Mouse (Mus musculus) stomach, embryonic 15.5 days (tissue): Measurements from ENCODE around the gene Ly75. TPM values are rescaled to one million over a fixed set of nuclear protein-coding genes. Genes with fewer than 3 reads are reported as not detected.

Source experiments
- ATAC-seq: fragments of 200-750 bp; cut with Nextera tagmentation; 2 replicates; pipeline ENCODE4 v1.8.0; 2017; ENCODE audit warnings: low read depth, moderate number of reproducible peaks, moderate TSS enrichment; ENCODE audit not compliant: insufficient read depth, low FRiP score
- H3K27ac ChIP-seq: fragments of 300-500 bp; sonication (generic); 2 replicates; pipeline ENCODE4 v1.5.1; 2015; ENCODE audit warnings: mild to moderate bottlenecking, inconsistent platforms
- H3K27me3 ChIP-seq: fragments of 300-500 bp; sonication (generic); replicated peaks from 2 replicates; pipeline ENCODE4 v1.6.1; 2015; ENCODE audit warnings: inconsistent platforms
- H3K36me3 ChIP-seq: fragments of 300-500 bp; sonication (generic); 2 replicates; pipeline ENCODE4 v1.6.1; 2015; ENCODE audit warnings: inconsistent platforms
- H3K4me1 ChIP-seq: fragments of 300-500 bp; sonication (generic); 2 replicates; pipeline ENCODE4 v1.6.1; 2015; ENCODE audit warnings: inconsistent platforms
- H3K4me2 ChIP-seq: fragments of 300-500 bp; sonication (generic); 2 replicates; pipeline ENCODE4 v1.6.1; 2015; ENCODE audit warnings: mild to moderate bottlenecking, inconsistent platforms
- H3K4me3 ChIP-seq: fragments of 300-500 bp; sonication (generic); replicated peaks from 2 replicates; pipeline ENCODE4 v1.5.1; 2015; ENCODE audit warnings: inconsistent platforms
- H3K9ac ChIP-seq: fragments of 300-500 bp; sonication (generic); 2 replicates; pipeline ENCODE4 v1.6.1; 2015; ENCODE audit warnings: inconsistent platforms
- H3K9me3 ChIP-seq: fragments of 300-500 bp; sonication (generic); 2 replicates; pipeline ENCODE4 v1.6.1; 2016; ENCODE audit warnings: inconsistent platforms
- WGBS: fragments of 180-500 bp; shearing (Covaris S2); methylation state at CpG from one replicate; pipeline ENCODE4 v1.1.7; 2015; 5-methylcytosine and 5-hydroxymethylcytosine counted together
- polyA plus RNA-seq: library from polyadenylated mRNA; unstranded; fragments of >200 nt; fragmentation: Nextera tagmentation; extraction: Ambion mirVana; gene quantifications from 2 replicates; pipeline ENCODE4 v1.2.1, GENCODE M21; 2015

The Ly75 gene
- 1.1 TPM in 2 replicates for polyA plus RNA-seq

DNA sequence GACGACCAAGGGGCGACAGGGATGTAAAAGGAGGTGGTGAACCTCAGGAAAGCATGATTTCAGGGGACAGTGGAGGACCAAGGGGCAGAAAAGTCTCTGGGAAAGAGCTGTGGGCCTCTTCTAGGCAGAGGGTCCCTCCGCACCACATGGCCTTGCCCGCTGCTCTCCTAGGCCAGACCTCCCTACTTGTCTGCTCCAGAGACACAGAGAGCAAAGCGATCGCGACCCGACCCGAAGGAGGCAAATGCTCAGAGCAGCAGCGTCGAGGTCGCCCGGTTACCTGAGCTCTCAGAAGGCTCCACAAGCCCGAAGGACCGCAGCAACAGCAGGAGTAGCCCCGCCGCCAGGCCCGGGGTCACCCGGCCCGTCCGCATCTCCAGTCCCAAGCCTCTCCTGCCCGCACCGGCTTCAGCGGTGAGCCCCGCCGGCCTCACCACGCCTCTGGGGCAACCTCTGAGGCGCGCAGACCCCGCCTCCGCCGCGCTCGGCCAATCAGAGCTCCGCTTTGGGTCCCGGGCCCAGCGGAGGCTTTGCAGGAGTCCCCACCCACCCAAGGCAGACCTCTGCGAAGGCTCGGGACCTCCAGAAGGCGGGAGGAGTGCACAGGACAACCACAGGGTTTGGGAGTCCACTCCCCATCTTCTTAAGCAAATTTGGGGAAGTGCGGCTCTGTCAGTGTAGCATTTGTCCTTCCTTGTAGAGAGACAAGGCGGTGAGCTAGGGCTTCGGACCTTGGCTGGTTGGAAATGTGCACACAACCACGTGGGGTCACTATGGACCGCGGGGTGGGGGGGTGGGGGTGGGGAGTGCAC is at the start of gene Ly75:
Gene Ly75, minus strand, starts transcription at position 446 of the 812 bp plus-strand sequence.
- Histone ChIP-seq H3K9me3 (no peaks in the 10 kb centered on the region), H3K27me3 (0 out of 2 replicates have a peak, but pooled peaks cover 3% of the 10 kb centered on the region), H3K36me3 (no peaks in the 10 kb centered on the region), H3K27ac (no peak within 1 kb of the TSS), H3K9ac (peak within 1 kb of the TSS; percentile 26; the same call in 1 of the 2 replicates), H3K4me2 (peak within 1 kb of the TSS; percentile 88), H3K4me3 (peak within 1 kb of the TSS; percentile 49), H3K4me1 (0 out of 2 replicates have a peak, but pooled peaks cover 2% of the 10 kb centered on the region)
- peak; percentile 99 for ATAC-seq
- under 1% methylated on average over 46 of the region's 46 CpGs for WGBS

DNA sequence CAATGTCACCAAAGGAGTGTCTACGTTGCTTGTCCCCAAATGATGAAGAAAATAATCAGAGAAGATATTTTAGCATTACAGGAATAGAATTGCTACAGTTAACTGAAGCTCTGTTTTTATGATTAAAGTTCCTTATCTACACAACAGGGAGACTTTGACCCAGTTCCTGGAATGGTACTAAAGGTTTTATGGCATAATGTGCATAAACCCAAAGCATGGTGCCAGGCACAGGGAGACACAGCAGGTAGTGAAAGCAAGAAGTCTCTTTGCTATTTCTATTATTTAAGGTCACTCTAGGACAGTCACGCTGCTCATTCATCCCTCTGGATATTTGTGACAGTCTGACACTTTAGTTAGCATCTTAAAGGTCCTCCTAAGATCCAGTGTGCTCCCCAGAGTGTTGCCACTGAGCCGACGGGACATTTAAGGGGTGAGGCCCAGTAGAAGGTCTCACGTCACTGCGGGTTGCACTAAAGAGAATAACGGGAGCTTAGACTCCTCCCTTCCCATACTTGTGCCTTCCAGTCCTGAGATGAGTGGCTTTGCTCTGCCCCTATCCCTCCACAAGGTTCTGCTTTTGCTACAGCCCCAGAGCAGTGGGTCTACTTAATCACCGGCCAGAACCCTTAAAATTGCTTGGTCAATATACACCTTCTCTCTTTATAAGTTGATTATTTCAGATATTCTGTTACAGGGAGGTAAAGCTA is 47.4 kb upstream of the Ly75 start:
- H3K27me3 ChIP-seq = no peaks in the 10 kb centered on the region
- no peak for ATAC-seq
- H3K27ac ChIP-seq = no peak overlapping the region
- no peaks in the 10 kb centered on the region for H3K9me3 ChIP-seq
- no peak overlapping the region for H3K9ac ChIP-seq
- H3K4me2 ChIP-seq = no peak overlapping the region
- WGBS = 82% methylated on average over 8 of the region's 8 CpGs
- no peak overlapping the region for H3K4me3 ChIP-seq
- no peaks in the 10 kb centered on the region for H3K36me3 ChIP-seq
- H3K4me1 ChIP-seq = no peaks in the 10 kb centered on the region

DNA sequence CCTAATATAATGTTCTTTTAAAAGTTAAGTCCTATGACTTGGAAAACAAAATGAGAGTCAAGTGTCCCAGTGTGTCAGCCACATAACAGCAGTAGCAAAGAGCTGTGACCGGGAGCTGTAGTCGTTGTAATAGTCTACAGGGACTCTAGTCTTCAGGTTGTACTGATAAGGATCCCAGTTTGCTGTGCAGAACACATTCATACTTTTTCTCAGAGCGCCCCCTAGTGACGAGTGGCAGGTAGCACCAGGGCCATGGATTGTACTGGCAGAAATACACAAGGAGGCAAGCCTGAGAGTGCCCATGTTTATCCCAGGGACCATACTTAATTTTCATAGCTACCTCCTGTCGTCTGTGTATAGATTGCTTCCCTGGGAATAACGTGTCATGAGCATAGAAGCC is 35.0 kb upstream of the Ly75 start:
- Histone ChIP-seq H3K9ac (no peak overlapping the region), H3K4me1 (no peaks in the 10 kb centered on the region), H3K4me2 (no peak overlapping the region), H3K27ac (no peak overlapping the region), H3K36me3 (no peaks in the 10 kb centered on the region), H3K9me3 (no peaks in the 10 kb centered on the region), H3K27me3 (no peaks in the 10 kb centered on the region), H3K4me3 (no peak overlapping the region)
- WGBS = 8% methylated on average over 6 of the region's 6 CpGs
- ATAC-seq = no peak

DNA sequence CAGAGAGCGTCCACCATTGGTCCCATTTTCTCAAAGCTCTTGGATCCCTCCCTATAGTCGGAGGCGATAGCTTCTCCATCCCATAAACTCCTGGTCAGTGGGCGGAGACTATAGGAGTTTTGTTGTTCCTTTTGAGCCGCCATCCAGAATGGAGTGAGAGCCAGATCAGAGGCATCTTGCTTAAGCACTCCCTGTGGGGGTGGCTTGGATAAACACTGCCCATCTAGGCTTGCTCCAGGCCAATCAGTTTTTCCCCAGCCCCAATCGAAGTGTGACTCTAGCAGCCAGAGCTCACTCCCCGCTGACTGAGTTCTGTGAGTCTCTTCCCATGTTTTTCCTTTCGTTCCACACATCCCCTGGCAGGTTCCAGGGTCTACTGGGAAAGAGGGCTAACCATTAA is 31.2 kb upstream of the Ly75 start:
- Histone ChIP-seq H3K4me1 (no peaks in the 10 kb centered on the region), H3K9me3 (no peaks in the 10 kb centered on the region), H3K27ac (no peak overlapping the region), H3K4me3 (no peak overlapping the region), H3K36me3 (no peaks in the 10 kb centered on the region), H3K4me2 (no peak overlapping the region), H3K9ac (no peak overlapping the region), H3K27me3 (no peaks in the 10 kb centered on the region)
- 61% methylated on average over 8 of the region's 8 CpGs for WGBS
- ATAC-seq = no peak

DNA sequence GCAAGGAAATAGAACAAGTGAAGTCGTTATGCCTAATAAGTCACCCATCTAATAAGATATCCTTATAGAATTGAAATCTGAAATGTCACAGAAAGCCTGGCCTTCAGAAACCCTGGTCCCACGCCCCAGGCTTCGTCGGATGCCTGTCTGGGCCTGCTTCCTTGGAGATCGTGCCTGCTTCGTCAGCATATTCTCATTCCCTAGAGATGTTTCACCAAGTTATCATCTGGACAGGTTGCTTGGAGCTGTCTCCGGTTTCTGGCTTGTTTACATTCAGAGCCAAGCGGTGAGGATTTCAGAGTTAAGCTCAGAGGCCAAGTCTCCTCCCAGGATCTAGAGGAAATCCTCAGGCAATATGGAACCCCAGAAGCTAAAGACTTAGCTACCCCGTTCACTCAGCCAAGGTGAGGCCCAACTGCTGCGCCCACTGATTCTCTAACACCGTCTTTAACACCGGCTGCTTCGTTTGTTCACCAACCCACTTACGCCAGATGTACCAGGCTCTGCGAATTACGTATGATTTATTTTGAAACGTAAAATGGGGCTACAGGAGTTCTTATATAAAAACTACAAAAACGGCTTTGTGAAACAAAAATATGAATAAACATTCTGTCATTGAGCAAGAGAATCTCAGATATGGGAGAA is 30.0 kb upstream of the Ly75 start:
- Histone ChIP-seq H3K4me3 (no peak overlapping the region), H3K4me1 (no peaks in the 10 kb centered on the region), H3K4me2 (no peak overlapping the region), H3K27me3 (no peaks in the 10 kb centered on the region), H3K9me3 (no peaks in the 10 kb centered on the region), H3K9ac (no peak overlapping the region), H3K27ac (no peak overlapping the region), H3K36me3 (no peaks in the 10 kb centered on the region)
- peak; percentile 31; the same call in 1 of the 2 replicates for ATAC-seq
- 51% methylated on average over 18 of the region's 18 CpGs for WGBS

DNA sequence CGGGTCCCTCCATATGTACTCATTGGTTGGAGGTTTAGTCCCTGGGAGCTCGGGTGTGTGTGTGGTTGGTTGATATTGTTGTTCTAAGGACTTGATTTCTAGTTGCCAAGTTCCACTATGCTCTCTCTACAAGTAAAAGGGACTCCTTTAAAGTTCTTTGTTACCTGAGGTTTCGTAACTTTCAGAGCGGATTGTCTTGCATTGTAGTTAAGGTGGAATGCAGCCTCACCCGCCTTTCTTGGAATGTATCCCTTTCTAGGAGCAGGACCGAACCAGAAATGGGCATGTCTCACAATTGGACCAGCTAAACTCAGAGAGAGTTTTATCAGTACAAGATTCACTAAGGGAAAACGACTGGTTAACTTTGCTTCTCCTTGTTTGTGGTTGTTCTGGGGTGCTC is 28.1 kb upstream of the Ly75 start:
- WGBS = 74% methylated on average over 7 of the region's 7 CpGs
- H3K27me3 ChIP-seq = no peaks in the 10 kb centered on the region
- no peak overlapping the region for H3K9ac ChIP-seq

DNA sequence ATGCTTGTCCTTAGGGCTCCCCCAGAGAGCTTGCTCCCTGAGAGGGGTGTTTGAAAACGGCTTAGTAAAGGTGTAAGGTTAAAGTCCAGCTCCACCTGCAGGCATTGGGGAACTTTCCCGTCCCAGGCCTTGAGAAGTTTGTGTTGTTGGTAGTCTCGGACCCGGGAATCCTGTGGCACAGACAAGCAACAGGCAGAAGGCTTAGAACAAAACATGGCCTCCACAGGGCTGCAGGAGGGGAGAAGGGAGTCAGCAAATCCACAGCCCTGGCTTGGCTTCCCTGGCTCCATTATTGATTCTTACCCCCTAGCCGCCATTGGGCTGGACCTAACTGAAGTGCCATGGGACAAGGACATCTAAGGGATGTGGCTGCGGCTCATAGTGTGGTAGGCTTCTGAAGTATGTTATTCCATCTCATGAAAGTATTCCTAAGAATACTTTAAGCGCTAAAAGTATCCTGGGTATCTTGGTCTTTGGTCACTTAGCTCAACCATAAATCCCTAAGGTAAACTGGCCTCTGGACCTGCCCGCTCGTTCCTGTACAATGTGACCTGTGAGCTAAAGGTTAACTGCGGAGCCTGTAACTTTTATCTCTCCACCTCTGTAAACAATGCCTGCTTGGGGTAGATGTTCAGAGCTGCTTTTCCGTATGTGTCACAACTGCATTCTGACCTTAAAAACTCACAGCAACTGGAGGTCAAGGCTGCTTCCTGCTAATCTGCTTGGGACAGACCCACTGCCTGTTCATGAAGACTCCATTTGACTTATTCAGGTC is 27.1 kb upstream of the Ly75 start:
- Histone ChIP-seq H3K4me1 (no peaks in the 10 kb centered on the region), H3K4me2 (no peak overlapping the region), H3K4me3 (no peak overlapping the region), H3K27ac (no peak overlapping the region), H3K36me3 (no peaks in the 10 kb centered on the region), H3K9ac (no peak overlapping the region), H3K9me3 (no peaks in the 10 kb centered on the region), H3K27me3 (no peaks in the 10 kb centered on the region)
- ATAC-seq = peak; percentile 70; the same call in 1 of the 2 replicates
- WGBS = 54% methylated on average over 11 of the region's 11 CpGs

More for the DNA sequence above, 28.1 kb upstream of the Ly75 start:
- Histone ChIP-seq H3K27ac (no peak overlapping the region), H3K4me3 (no peak overlapping the region), H3K36me3 (no peaks in the 10 kb centered on the region), H3K4me2 (no peak overlapping the region), H3K4me1 (no peaks in the 10 kb centered on the region), H3K9me3 (no peaks in the 10 kb centered on the region)
- ATAC-seq = no peak

DNA sequence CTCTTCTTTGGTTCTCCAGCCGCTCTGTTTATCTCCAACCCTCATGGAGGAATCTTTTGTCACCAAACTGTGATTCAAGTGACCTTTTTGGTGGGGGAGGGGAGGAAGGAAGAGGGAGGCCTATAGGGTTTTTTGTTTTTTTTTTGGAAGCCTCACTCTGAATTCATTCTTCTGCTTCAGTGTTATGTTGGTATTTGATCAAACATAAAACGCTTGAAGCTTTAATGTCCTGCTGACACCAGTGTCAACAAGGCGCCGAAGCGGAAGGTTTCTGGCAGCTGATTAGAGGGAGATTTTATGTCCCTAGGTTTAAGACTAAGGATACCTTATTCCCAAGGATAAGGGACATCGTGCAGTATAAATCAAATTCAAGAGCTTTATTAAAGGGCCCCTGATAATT is 26.1 kb upstream of the Ly75 start:
- Histone ChIP-seq H3K27ac (no peak overlapping the region), H3K4me2 (no peak overlapping the region)

DNA sequence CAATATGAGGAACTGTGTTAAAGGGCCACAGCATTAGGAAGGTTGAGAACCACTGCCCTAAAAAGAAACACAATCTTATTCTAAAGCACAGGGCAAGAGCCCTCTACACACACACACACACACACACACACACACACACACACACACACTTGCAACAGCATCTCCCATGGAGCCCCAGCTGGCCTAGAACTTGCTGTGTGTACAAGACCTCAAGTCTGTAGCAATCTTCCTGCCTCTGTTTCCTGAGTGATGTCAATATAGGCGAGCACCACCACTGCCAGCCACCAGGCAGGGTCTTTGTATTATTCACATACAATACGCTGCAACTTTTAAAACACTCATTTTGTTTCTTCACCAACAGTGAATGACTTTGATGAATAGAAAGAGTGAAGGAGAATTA is 24.3 kb upstream of the Ly75 start:
- Histone ChIP-seq H3K9ac (no peak overlapping the region), H3K4me1 (no peaks in the 10 kb centered on the region), H3K36me3 (no peaks in the 10 kb centered on the region), H3K27me3 (no peaks in the 10 kb centered on the region), H3K4me2 (no peak overlapping the region), H3K27ac (no peak overlapping the region), H3K4me3 (no peak overlapping the region), H3K9me3 (no peaks in the 10 kb centered on the region)
- 77% methylated on average over 2 of the region's 2 CpGs for WGBS
- no peak for ATAC-seq

More for the DNA sequence above, 26.1 kb upstream of the Ly75 start:
- ATAC-seq = no peak
- Histone ChIP-seq H3K4me3 (no peak overlapping the region), H3K4me1 (no peaks in the 10 kb centered on the region), H3K9ac (no peak overlapping the region), H3K36me3 (no peaks in the 10 kb centered on the region), H3K9me3 (no peaks in the 10 kb centered on the region), H3K27me3 (no peaks in the 10 kb centered on the region)
- 75% methylated on average over 6 of the region's 6 CpGs for WGBS

DNA sequence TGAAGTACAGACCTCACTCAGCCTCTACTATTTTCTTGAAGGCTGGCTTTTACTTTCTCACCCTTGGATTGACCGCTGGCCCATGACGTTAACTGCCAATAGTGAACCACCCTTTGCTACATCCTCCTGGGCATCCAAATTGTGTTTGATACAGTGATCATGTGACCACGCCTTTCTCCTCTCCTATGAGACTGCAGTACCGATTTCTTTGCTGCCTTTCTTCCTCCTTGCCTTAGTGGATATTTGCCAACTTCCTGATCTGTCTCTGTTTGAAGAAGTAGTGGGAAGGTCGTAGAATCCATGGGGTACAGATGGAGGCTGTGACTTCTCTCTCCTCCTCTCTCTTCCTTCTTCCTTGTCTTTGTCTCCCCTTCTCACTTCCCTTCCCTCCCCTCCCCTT is 22.3 kb upstream of the Ly75 start:
- H3K4me3 ChIP-seq = no peak overlapping the region
- H3K4me1 ChIP-seq = no peaks in the 10 kb centered on the region
- H3K4me2 ChIP-seq = no peak overlapping the region
- H3K27me3 ChIP-seq = no peaks in the 10 kb centered on the region
- no peaks in the 10 kb centered on the region for H3K36me3 ChIP-seq
- WGBS = 85% methylated on average over 5 of the region's 5 CpGs
- no peak overlapping the region for H3K27ac ChIP-seq
- no peak overlapping the region for H3K9ac ChIP-seq
- no peak for ATAC-seq
- no peaks in the 10 kb centered on the region for H3K9me3 ChIP-seq

DNA sequence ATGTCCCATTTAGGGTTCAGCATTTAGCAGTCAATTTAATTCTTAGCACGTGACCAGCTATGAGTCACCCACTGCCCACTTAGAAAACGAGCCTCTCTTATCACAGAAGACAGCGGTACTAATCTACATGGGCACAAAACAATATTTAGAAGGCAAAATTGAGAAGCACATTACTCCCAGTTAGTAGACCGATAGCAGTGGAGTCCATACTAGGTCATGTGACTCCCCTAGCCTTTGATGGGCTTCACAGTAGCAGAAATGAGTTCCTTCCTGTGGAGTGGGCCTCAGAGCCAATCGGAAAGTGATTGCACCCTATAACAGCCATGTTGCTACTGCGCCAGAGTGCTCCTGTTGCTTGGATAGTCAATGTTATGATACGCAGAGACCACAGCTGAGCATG is 21.7 kb upstream of the Ly75 start:
- no peak for ATAC-seq

More for the DNA sequence above, 21.7 kb upstream of the Ly75 start:
- Histone ChIP-seq H3K27me3 (no peaks in the 10 kb centered on the region), H3K9ac (no peak overlapping the region), H3K9me3 (no peaks in the 10 kb centered on the region), H3K27ac (no peak overlapping the region), H3K4me2 (no peak overlapping the region), H3K4me1 (no peaks in the 10 kb centered on the region), H3K36me3 (no peaks in the 10 kb centered on the region), H3K4me3 (no peak overlapping the region)
- WGBS = 87% methylated on average over 7 of the region's 7 CpGs
